Mouse (Mus musculus) testis, adult 2 months (tissue): Measurements from ENCODE around the gene Tmem88. TPM values are rescaled to one million over a fixed set of nuclear protein-coding genes. Genes with fewer than 3 reads are reported as not detected.

Source experiments
- H3K27ac ChIP-seq: fragments of 200-500 bp; 2 replicates; pipeline ENCODE4 v1.5.1; 2012; ENCODE audit warnings: low read depth, low read length; ENCODE audit not compliant: control insufficient read depth, insufficient read depth
- H3K27me3 ChIP-seq: fragments of 200-500 bp; 2 replicates; pipeline ENCODE4 v1.6.1; 2012; ENCODE audit warnings: mild to moderate bottlenecking, low read length, moderate library complexity; ENCODE audit not compliant: control insufficient read depth, insufficient read depth
- H3K36me3 ChIP-seq: fragments of 200-500 bp; 2 replicates; pipeline ENCODE4 v1.6.1; 2012; ENCODE audit warnings: mild to moderate bottlenecking, low read length; ENCODE audit not compliant: control insufficient read depth, insufficient read depth
- H3K4me1 ChIP-seq: fragments of 200-500 bp; 2 replicates; pipeline ENCODE4 v1.6.1; 2012; ENCODE audit warnings: low read length; ENCODE audit not compliant: control insufficient read depth, insufficient read depth
- H3K4me3 ChIP-seq: fragments of 200-500 bp; 2 replicates; pipeline ENCODE4 v1.5.1; 2012; ENCODE audit warnings: low read depth, mild to moderate bottlenecking, low read length, moderate library complexity, mixed read lengths; ENCODE audit not compliant: control insufficient read depth
- CTCF ChIP-seq: fragments of 200-500 bp; IDR thresholded peaks from 2 replicates; pipeline ENCODE4 v1.5.1; 2012; ENCODE audit warnings: low read depth, mild to moderate bottlenecking, inconsistent platforms, low read length, moderate library complexity; ENCODE audit not compliant: control insufficient read depth, insufficient read depth, insufficient replicate concordance
- POLR2A ChIP-seq: fragments of 200-500 bp; IDR thresholded peaks from 2 replicates; pipeline ENCODE4 v1.6.1; 2012; ENCODE audit warnings: low read depth, mild to moderate bottlenecking, inconsistent platforms, low read length, moderate library complexity; ENCODE audit not compliant: control insufficient read depth
- polyA plus RNA-seq: library from polyadenylated mRNA; depleted of rRNA; stranded (reverse); fragments of >200 nt; gene quantifications from 2 replicates; pipeline ENCODE4 v1.2.3, GENCODE M21; 2012

The Tmem88 gene
- polyA plus RNA-seq, 1 experiment, result 2.0 TPM

GRCm38 (mm10) chr11:69401210-69401637, 3.2 kb upstream of the Tmem88 start:
- peak overlapping the region; percentile 75 for H3K27ac ChIP-seq

GRCm38 (mm10) chr11:69400083-69400850, 2.2 kb upstream of the Tmem88 start:
- Histone ChIP-seq H3K36me3 (no peaks in the 10 kb centered on the region; the same call in 1 of the 2 replicates), H3K27ac (peak overlapping the region; percentile 67), H3K27me3 (no peaks in the 10 kb centered on the region), H3K4me1 (peaks cover 32% of the 10 kb centered on the region), H3K4me3 (peak overlapping the region; percentile 87)
- TF ChIP-seq CTCF, result no peak
- TF ChIP-seq POLR2A, result peak; percentile 13; the same call in 1 of the 2 replicates

More at GRCm38 (mm10) chr11:69401210-69401637, 3.2 kb upstream of the Tmem88 start:
- peaks cover 32% of the 10 kb centered on the region for H3K4me1 ChIP-seq
- no peaks in the 10 kb centered on the region; the same call in 1 of the 2 replicates for H3K36me3 ChIP-seq
- peak overlapping the region; percentile 87 for H3K4me3 ChIP-seq
- TF ChIP-seq CTCF, result peak; percentile 83
- peak; percentile 73 for TF ChIP-seq POLR2A
- no peaks in the 10 kb centered on the region for H3K27me3 ChIP-seq

- H3K27me3 ChIP-seq, result no peaks in the 10 kb centered on the region
- TF ChIP-seq POLR2A (no peak), CTCF (no peak)
- peak overlapping the region; percentile 67 for H3K27ac ChIP-seq
- H3K4me1 ChIP-seq, result peaks cover 32% of the 10 kb centered on the region
- H3K36me3 ChIP-seq, result no peaks in the 10 kb centered on the region; the same call in 1 of the 2 replicates
- peak overlapping the region; percentile 87 for H3K4me3 ChIP-seq
Observed at GRCm38 (mm10) chr11:69399201-69400082, 1.4 kb upstream of the Tmem88 start.

- TF ChIP-seq CTCF (no peak), POLR2A (no peak)
- no peak overlapping the region; the same call in 1 of the 2 replicates for H3K27ac ChIP-seq
- no peaks in the 10 kb centered on the region for H3K27me3 ChIP-seq
- peaks cover 32% of the 10 kb centered on the region for H3K4me1 ChIP-seq
- no peaks in the 10 kb centered on the region; the same call in 1 of the 2 replicates for H3K36me3 ChIP-seq
- H3K4me3 ChIP-seq, result peak overlapping the region; percentile 91
Observed at GRCm38 (mm10) chr11:69398486-69399200, 609 bp upstream of the Tmem88 start.

- Histone ChIP-seq H3K4me3 (peak overlapping the region; percentile 91), H3K4me1 (peaks cover 32% of the 10 kb centered on the region), H3K27me3 (no peaks in the 10 kb centered on the region), H3K27ac (peak overlapping the region; percentile 75), H3K36me3 (no peaks in the 10 kb centered on the region; the same call in 1 of the 2 replicates)
- TF ChIP-seq CTCF (peak; percentile 7; the same call in 1 of the 2 replicates), POLR2A (0 out of 2 replicates have a peak, but pooled peaks have one; percentile 20)
Observed at GRCm38 (mm10) chr11:69397581-69398057, 415 bp downstream of the Tmem88 start.

- Histone ChIP-seq H3K4me3 (peak overlapping the region; percentile 91), H3K4me1 (peaks cover 32% of the 10 kb centered on the region), H3K36me3 (no peaks in the 10 kb centered on the region; the same call in 1 of the 2 replicates), H3K27me3 (no peaks in the 10 kb centered on the region), H3K27ac (peak overlapping the region; percentile 96)
- no peak for TF ChIP-seq POLR2A
- TF ChIP-seq CTCF, result no peak
Observed at GRCm38 (mm10) chr11:69396772-69397171, 1.3 kb downstream of the Tmem88 start.
